Mouse (Mus musculus) heart, adult 8-10 months (tissue): ENCODE results near the gene Alk. TPM values are rescaled to one million over a fixed set of nuclear protein-coding genes. Genes with fewer than 3 reads are reported as not detected.

Experiments
- DNase-seq: peaks from one replicate; pipeline ENCODE4 v3.0.0; 2022; ENCODE audit warnings: low spot score
- total RNA-seq, 4 experiments: library from RNA; stranded (reverse); gene quantifications; 2 replicates each; pipeline ENCODE4 v1.2.4; 2022

Gene Alk
- total RNA-seq, 4 experiments from 2014 or later = 0.05 TPM; not detected in 3

DNA sequence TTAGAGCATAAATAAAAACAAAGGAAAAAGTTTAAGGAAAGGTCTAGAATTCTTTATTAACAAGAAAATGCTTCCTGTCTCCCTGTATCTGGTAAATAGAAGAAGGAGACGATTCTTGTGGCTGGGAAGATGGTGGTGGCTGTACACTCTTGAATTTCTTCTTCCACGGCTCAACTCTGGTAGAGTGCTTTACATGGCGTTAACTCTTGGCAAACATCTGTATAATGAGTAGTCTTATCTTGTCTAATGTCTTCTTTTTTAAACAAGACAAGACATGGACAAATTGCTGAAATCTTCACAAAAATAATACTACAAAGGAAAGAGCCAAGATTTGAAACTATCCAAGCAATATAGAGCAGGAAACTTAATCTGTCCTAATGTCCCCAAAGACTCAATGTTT lies 202.6 kb downstream of the Alk start:
- no peak for DNase-seq

DNA sequence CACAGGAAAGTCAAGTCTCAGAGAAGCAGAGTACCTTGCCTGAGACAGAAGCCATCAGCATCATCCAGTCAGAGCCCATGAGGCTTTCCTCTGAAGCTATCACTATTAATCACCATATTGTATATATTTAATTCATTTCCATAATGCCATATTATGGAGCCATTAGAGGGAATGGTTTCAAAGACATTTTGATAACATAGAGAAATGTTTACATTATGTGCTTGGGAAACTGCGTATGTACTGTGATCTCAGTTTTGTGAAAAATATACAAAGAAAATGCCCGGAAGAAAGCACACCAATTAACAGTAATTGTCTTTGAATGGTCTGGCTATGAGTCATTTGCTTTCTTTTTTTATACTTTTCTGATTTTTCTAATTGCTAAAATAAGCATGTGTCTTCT lies 203.1 kb downstream of the Alk start:
- no peak for DNase-seq

DNA sequence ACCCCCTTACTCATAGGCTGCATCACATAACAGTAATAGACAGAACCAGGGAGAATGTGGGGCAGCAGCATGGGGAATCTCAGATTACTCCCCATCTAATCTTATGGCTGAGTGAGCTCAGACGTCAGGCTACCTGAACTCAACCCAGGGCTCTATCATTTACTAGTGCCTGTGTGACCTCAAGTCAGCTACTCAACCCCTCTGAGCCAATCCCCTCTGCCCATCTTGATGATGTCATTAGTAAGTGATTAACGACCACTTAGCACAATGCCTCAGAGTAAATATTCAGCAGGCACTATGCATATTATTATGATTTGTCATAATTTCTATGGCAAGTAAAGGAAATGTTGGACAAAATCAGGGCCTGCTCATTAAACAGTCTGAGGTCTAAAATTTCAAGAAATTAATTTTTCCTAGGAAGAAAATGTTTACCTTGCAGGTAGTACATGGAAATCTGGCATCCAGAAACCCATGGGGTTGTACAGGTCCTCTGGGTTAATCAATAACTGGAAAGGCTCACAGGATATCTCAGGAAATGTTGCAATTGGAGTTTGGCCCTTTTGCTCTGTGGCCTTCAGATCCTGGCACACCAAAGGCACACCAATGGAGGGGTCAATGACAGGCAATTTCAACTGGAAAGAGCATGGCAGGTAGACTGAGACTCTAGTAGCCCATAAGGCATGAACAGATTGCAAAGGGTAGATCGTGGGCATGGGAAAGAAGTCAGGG lies 204.9 kb downstream of the Alk start:
- DNase-seq = no peak

DNA sequence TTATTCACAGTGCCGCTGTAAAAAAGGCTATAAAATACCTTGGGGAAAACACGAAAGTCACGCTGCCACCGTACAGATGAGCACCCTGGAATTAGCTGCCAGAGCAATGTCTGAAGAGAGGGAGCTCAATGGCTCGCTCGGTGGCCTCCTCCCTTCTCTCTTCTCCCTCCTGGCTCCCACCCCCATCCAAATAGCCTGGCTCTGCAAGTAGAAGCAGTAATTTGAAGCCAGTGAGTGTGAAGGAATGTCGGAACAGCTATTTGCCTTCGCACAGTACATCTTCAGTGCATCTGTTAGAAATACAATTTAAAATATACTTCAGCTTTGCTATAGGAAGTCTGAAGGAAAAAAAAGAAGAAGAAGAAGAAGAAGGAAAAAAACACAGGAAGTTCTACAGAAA lies 208.5 kb downstream of the Alk start:
- DNase-seq = no peak

DNA sequence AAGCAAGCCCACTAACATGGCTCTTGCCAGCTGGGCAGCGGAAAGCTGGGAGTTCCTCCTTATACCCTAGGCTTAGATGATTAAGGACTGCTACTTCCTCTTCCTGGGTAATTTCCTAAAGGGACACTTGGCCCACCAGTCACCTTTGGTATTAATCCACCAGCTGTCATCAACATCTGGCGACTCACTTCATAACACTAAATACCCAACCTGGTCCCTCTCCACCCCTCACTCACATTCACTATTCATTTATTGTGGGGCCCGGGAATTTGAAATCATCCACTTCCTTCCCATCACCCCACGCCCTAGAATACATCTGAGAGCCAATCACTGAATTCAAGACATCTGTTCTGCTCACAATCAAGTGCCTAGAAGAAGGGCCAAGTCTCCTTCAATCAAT lies 235.4 kb downstream of the Alk start:
- peak; percentile 14 for DNase-seq

DNA sequence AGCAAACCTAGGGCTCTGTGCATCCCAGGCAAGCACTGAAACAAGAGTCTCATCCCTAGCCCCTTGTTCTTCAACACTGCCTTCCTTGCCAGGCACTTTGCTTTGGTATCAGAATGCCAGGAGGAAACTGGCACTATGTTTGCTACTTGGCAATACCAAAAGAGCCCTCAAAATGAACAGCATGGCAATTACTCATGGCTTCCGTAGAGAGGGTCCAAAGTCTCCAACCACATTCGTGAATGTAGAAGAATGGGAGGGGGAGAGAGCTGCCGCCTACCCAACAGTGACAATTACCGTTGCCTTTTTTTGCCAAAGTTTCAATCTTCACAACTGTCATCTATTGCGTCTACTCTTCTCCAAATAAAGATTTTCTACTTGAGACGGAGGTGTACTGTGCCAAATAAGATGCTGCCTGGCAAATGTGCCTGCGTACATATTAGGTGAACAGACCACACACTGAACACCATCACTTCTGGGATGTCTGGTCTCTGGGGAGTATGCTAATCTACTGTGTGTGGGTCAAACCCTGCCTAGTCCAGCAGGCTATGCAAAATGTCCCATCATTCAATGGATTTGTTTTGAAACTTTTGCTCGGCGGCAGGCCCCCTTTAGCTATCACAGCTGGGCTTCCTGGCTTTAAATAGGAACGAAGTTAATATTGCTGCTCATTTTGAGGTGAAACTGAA lies 241.5 kb downstream of the Alk start:
- DNase-seq = no peak

DNA sequence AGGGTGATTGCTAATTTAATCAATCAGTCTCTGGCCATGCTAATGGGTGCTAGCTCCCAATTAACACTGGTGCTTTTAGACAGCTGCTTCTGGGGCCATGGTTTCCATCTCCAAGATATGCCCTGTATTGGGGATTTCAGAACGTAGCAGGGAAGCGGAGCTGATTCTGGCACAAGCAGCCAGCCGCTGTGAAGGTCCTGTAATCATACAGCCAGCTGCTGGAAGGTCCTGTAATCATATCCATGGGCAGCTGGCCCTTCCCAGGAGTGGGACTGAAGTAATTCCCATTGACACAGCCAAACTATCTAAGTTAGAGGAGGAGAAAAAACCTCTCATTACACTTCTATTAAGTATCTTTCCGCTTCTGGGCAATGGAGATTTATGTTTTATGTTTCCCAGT lies 242.5 kb downstream of the Alk start:
- DNase-seq = no peak

DNA sequence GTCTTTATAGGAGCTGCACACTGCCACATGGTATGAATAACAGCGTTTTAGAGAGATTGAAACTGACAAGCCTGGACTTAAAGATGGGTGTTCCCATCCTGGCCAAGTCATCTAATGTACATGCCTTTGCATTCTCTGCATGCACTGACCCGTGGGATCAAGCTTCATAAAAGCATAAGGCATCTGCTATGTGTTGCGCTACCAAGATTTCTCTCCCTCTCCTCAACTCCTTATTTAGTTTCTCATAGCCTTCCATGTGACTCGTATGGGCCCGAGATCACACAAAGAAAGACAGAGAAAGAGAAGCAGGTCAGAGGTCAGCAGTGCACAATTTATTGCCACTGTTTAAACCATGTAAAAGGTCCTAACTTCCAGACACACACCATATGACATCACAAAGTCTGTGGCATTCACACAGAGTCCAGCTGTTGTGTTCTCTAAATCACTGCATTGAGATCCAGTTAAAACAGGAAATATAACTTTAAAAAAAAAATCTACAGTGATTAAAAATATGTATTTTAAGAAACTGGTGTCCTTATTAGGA lies 247.6 kb downstream of the Alk start:
- no peak for DNase-seq

DNA sequence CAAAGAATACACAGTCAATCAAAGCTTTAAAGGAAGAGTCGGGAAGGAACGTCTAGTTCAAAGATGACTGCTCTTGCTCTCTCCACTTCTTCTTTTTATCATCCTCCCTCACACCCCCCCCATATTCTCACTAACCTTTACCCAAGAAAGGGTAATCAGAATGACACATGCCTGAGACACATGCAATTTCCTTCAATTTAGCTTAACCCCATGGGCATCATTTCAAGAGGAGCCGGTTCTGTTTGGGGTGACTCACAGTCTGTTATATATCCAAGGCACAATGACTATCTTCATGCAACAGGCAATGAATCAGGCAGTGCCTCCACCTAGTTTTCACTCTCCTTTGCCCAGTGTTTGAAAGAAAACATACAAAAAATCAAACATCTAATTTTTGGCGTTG lies 265.0 kb downstream of the Alk start:
- no peak for DNase-seq

DNA sequence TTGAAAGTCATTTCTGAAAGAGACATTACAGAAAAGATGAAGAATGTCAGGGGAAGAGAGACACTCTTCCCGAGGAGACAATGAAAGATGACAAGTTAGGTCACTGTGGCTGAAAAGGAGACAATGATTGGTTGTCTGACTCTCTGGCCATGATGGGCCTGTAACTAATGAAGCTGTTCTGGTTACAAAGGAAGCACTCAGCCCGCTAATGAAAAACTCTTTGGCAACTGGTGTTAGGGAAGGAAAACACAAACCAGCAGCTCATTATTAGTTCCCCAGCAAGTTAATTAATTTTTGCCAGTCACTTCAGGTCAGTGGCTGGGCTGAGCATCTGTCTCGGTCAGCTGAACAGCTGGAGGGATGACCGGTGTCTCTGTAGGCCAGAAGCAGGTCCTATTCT lies 271.5 kb downstream of the Alk start:
- DNase-seq = no peak

DNA sequence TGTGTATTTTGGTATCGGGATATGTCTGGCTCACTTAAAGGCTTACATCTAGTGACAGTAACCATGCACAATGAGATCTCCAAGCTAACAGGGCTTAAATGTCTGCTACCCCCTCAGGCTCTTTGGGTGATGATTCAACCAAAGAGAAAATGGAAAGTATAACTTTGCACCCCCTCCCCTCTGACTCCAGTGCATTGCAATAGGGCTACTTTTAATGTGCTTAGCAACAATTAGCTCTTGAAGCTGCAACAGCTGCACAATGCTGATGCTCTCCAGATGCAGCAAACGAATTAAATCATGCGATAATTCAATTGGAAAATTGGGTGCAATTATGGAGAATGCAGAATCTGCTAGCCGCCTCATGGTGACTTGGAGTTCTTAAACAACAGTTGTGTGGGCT lies 278.5 kb downstream of the Alk start:
- no peak for DNase-seq

DNA sequence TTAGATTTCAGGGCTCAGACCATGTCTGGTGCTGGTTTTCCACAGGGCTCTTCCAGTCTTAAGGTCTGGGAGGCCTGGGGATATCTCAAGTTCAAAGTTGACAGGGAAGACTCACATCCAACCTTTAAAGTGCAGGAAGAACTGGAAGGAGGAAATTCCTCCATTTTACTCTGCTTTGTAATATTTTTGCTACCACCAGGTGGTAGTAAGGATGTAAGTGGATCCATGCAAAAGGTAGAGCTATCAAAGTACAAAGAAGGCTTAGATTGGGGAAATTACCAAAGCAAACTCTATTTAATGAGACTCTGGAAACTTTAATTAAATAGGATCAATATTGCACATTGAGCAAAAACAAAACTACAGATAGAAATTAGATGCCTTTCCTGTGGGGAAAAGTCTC lies 284.9 kb downstream of the Alk start:
- no peak for DNase-seq

DNA sequence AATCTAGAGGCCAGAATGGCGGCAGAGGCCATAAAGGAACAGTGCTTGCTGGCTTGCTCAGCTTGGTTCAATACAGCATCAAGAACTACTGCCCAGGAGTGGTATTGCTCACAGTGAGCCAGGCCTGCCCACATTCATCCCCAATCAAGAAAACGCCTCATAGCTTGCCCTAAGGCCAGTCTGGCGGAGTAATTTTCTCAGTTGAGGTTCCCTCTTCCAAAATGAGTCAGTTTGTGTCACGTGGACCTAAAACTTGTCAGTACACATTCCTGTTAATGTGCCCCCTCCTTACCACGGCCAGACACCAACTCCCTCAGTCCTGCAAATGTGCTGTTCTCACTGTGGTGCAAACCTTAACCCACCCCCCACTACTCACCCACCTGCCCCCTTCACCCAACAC lies 304.8 kb downstream of the Alk start:
- no peak for DNase-seq

DNA sequence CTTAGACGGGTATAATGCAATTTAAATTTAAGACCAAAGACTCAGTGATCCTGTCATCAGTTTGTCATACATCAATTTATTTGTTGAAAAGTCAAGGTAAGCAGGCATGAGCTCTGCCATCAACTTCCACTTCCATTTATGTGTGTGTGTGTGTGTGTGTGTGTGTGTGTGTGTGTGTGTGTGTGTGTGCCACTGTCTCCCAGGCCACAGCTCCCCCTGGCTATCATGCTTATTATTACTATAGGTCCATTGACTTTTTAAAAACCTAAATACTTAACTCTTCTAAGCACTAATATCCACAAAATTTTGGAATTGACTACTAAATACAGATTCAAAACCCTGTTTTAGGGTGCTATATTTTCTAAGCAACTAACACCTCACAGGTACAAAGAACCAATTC lies 308.1 kb downstream of the Alk start:
- no peak for DNase-seq

DNA sequence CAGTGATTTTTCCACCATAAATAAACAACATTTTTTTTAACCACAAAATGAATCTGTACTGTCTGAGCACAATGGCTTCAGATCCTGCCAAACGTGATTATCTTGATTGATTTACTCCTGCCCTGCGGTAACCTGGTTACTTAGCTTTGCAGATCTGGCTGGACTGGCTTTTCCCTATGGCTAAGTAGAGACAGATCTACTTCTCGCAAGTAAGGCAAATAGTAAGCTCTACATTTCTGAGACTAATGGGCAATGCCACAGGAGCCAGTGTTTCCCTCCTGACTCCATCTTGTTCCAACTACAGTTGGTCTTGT lies 311.2 kb downstream of the Alk start:
- DNase-seq = no peak

DNA sequence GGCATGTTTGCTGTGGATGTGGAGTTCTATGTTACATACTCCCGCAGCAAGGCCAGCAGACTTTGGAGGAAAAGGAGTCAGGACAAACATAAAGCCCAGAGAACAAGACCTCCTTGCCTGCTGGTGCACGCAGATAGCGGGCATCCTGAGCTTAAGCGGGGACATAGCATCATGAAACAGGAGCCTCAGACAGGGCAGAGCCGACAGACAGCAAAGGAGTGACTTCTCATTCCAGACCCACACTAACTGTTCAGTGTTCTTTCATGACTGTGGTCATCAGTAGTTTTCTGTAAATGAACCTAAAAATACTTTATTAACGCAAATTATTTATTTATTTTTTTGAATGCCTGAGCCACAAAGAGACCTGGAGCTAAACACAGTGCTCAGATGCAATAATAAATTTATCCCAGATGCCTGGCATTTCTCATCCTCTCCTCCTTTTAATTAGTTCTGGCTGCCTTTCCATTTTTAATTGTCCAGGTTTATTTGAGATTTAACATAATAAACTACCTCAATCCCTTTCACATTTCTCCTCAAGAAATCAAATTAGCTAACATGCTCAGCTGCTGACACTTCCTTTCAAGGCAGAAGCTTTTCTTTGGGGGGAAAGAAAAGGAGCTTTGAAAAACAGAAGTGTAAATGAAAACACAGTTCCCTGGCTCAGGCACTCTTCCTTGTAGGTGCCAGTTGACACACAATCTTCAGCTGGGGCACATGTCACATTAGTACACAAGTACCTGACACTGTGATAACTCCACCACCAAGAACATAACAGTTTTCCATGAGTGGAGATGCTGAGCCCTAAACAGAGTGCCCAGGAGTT lies 311.8 kb downstream of the Alk start:
- DNase-seq = no peak

DNA sequence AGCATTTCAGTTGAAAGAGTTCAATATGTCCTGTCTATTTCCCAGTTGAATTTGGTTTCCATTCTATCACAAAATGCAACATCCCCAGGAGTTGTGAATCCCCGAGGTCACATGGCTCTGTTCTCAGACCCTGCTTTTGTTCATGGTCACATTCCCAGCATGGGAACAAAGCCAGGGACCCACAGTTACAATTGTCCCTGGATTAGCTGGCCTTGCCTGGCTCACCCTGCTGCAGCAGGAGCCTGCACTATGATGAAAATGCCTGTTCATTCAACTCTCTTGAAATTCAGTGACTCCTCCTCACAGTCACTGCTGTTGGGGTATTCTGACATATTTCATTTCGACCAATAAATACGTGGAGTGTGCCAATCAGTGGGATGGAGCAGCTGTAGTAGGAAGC lies 318.5 kb downstream of the Alk start:
- DNase-seq = no peak

DNA sequence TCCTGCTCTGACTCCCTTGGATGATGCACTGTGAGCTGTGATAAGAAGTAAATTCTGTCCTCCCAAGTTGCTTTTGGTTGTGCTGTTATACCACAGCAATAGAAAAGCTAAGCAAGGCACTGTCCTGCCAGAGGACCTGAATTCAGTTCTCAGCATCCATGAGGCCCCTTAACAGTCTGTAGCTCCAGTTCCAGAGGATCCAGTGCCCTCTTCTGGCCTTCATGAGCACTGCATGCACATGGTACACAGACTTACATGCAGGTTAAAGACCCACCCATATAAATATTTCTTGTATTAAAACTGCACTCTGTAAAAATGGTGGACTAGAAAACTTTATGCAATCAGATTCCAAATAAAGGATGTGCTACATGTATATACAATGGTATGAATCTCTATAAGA lies 326.1 kb downstream of the Alk start:
- DNase-seq = no peak

DNA sequence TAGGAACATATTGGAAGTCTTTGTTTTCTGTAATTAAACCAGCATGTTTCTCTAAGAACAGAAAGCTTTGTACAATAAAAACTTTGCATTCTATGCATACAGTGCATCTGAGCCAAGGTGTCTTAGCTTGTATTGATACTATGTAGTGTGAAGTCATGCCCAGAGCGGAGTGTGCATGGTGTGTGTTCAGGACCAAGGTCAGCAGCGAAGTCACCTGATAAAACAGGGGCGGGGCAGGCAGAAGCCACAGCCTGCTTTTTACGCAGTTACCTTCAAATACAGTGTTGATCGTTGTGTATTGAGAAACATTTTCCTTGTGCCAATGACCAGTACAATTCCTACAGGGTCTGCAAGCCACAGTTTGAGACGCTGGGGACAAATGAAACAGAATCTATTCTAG lies 327.6 kb downstream of the Alk start:
- DNase-seq = no peak

DNA sequence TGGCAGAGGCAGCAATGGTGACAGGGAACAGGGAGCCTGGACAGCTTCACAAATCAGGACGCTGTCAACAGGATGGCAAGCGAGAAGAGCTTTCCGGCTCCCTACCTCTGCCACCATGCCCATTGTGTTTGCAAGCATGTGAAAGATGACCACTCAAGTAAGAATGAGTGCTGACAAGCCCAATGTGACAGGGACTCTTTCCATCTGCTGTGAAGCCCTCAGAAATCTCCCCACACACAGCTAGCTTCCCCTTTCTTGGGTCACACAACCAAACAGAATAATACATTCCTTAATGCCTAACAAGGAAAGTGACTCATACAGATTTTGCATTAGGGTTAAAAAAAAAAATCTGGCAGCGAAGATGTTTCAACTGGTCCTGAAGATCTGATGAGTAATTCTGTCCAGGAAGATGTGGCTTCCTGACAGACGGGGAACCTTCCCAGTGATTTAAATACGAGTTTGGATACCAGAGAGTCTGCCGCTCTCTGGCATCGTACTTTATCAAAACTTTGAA lies 329.0 kb downstream of the Alk start:
- no peak for DNase-seq

DNA sequence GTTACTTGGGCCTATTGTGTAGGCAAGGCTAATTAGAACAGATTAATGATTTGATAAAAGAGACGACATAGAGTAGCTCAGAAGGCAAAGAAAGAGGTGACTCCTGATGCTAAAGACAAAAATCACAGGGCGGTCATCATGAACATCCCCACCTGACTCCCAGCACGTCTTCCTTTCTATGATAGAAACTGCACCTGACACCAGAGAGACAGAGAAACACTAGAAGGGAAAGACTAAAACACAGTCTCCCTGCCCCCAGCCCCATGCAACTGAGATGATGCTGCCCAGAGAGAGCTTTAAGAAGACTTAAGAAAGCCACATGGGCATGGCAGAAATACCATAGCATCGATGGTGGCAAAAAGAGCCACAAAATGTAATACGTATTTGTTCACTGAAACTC lies 330.2 kb downstream of the Alk start:
- no peak for DNase-seq

DNA sequence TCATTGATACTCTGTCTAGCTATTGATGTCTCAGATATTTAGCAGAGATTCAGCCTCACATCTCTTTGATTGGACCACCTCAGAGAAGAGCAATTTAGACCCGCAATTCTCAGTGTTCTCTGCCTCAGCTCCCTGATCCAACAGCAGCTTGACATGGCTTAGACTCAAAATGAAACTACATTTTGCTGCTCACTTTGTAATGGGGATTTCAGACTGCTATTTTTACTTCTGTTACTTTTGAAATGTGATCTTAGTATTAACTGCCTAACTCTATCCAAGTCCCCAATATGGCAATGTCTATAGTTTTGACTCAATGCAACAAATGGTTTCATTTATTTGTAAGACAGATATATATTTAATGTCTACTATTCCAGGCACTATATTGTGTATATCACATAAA lies 332.8 kb downstream of the Alk start:
- no peak for DNase-seq

DNA sequence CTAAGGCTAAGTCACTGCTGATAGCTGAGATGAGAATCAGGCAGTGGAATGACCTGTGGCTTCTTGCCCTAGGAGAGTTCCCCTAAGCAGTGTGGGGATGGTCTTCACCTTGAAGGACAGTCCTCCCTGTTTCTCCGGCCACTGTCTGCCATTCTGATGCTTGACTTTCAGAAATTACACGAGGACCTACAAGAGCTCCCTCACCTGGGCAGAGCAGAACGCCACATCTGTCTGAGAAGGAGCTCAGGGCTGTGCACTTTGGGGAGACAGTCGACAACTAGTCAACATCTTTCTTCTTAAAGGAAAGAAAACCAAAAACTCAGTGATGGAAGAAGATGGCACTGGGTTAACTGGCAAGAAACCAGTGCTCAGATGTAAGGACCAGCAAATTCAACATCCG lies 335.9 kb downstream of the Alk start:
- no peak for DNase-seq
